Mouse (Mus musculus): ENCODE data around the gene Ubfd1.

Gene Ubfd1

GRCm38 (mm10) chr7:122087195-122087982, 20.4 kb downstream of the Ubfd1 start:
- DNase-seq (ENCODE audit: inconsistent ontology term), result no peak

- no peak for DNase-seq (ENCODE audit: inconsistent ontology term)
Measured at GRCm38 (mm10) chr7:122094564-122095330, 27.8 kb downstream of the Ubfd1 start.

GRCm38 (mm10) chr7:122098009-122098408, 31.0 kb downstream of the Ubfd1 start:
- DNase-seq (ENCODE audit: inconsistent ontology term), result no peak

DNA sequence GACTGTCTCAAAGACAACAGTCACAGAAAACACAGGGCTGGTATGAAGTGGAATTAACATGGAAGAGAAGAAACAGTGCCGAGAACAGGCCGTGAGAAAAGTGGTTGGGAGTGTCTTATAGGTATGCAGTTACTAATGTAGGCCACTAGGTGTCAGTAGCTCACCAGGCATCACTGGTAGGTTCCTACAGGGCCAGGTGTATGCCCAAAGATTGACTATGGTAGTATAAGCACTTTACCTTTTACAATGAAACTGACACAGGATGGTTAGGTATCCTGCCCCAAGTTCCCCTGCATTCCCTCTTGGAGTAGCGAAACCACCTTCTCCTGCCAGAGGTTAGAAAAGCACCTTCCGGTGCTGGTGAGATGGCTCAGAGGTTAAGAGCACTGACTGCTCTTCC, 32.2 kb downstream of the Ubfd1 start:
- peak; percentile 27 for DNase-seq (ENCODE audit: inconsistent ontology term)

- DNase-seq (ENCODE audit: inconsistent ontology term), result peak; percentile 57
Measured at GRCm38 (mm10) chr7:122101014-122101746, 34.2 kb downstream of the Ubfd1 start.

DNA sequence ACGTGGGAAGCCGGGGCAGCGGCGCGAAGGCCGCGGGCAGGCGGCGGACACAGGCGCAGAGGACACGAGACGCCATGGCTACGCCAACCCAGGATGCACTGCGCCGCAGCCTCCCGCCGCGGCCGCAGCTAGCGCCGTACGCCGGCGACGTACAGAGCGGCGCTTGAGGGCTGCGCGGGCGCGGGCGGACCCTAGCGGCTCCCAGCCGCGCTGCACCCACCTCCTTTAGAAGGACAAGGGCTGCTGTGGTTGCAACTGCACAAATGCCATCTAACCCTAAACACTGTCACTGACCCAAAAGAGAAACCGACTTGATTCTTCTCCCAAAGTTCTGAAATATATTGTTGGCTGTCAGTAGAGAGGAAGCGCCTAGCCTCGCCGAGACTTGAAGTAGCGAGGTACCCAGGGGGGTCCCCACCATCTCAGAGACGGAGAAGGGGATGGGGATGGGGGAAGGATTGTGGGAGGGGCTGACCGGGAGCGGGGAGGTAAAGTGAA, 34.8 kb downstream of the Ubfd1 start, which contains the start of gene Ndufab1:
TSS of gene Ndufab1 (minus strand) at position 140 of the 498 bp plus-strand sequence.
- DNase-seq (ENCODE audit: inconsistent ontology term), result peak; percentile 93

GRCm38 (mm10) chr7:122108206-122108605, 41.2 kb downstream of the Ubfd1 start:
- no peak for DNase-seq (ENCODE audit: inconsistent ontology term)

- no peak for DNase-seq (ENCODE audit: inconsistent ontology term)
Measured at GRCm38 (mm10) chr7:122123518-122123917, 56.5 kb downstream of the Ubfd1 start.

GRCm38 (mm10) chr7:122125636-122126035, 58.7 kb downstream of the Ubfd1 start:
- no peak for DNase-seq (ENCODE audit: inconsistent ontology term)

DNA sequence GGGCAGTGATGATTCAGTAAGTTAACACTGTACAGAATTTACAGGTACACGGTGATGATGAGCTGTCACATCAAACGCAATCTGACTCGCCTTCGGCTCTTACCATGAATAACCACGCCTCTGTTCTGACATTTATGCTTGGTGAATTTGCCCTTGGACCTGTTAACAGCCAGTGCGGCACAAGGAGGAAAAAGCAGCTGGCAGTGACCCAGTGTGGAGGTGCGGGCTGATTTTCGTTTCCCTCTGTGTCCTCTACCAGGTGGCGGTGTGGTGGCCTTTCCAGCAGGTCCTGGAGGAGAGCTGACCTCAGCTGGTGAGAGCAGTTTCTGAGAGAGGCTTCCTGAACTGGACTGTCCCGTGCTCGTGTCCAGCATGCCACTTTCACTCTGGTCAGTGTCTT, 60.0 kb downstream of the Ubfd1 start:
- no peak for DNase-seq (ENCODE audit: inconsistent ontology term)

All from Muller cell, postnatal 12 days (primary cell).